Mouse (Mus musculus): ENCODE data around the gene Wfdc17.

The Wfdc17 gene

GRCm38 (mm10) chr11:83703705-83704104, at the start of gene Wfdc17:
Gene Wfdc17 (plus strand): TSS chr11:83703991.
- DNase-seq: no peak

GRCm38 (mm10) chr11:83654606-83655005, 49.2 kb upstream of the Wfdc17 start:
- DNase-seq: no peak

- no peak for DNase-seq
These were observed 46.3 kb upstream of the Wfdc17 start for GRCm38 (mm10) chr11:83657508-83657907.

DNA sequence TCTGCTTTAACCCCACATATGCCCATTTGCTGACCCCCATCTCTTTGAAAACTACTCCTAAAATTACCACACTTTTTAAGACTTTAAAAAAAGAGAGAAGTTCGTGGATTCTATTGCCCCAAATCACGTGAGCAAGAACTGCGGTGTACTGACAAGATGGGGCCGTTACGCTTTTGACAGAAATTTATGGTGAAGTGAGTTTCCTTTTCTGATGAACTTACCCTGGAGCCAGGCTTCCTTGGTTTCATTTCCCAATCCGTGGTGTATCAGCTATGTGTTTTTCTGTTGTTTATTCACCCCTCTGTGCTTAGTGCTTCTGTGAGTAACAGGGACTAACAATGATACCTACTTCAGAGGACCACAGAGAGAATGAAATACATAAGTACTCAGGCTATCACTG, 45.0 kb upstream of the Wfdc17 start:
- no peak for DNase-seq

DNA sequence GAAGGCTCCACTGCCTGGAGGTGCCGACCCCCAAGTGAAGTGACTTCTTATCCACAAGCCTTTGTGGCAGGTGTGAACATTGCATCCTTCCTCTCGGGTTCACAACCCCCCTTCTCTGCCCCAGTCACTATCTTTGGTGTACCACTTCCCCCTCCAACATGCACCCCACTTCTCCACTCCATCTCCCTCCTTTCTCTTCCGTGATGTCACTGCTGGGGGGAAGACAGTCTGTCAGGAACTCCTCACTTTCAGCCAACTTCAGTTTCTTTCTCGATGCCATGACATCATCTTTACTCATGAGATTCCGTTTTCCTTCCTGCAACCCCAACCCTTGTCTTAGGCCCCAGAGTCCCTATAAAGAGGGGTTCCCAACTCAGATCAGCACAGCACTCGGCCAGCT, 41.6 kb upstream of the Wfdc17 start, which contains the start of gene Ccl4:
Ccl4 (plus strand) TSS at position 381 of the 400 bp plus-strand sequence.
- DNase-seq: no peak

DNA sequence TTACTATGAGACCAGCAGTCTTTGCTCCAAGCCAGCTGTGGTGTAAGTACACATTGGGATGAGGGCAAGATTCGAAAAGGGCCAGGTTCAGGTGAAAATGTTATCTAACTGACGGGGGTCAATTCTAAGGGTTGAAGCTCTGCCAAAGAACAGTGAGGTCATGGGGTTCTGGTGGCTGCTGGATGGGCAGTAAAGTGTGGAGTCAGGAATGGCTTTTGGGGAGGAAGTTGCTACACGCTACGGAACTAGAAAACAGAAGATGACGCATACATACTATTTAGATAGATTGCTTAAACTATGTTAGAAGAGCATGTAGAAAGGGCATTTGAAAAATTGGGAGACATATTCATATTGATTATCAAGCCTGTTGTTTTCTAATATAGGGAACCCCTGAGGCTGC, 40.3 kb upstream of the Wfdc17 start:
- DNase-seq: no peak

DNA sequence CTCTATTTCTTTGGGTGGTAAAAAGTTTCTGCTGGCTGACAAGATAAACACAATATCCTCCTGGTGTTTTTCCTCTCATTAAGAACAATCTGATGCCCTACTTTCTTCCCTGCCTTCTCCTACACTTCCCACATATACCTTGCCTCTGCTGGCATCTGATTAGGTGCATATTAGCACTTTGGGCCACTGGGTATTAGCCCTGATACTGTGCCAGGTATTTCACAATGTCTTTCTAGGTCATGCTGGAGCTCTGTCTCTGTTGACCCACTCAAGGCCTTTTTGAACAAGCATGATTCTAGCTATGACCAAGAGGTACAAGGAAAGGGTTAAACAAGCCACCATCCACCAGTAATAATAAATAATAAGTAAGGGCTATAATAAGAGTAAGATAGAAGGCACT, 32.0 kb upstream of the Wfdc17 start:
- DNase-seq: no peak

DNA sequence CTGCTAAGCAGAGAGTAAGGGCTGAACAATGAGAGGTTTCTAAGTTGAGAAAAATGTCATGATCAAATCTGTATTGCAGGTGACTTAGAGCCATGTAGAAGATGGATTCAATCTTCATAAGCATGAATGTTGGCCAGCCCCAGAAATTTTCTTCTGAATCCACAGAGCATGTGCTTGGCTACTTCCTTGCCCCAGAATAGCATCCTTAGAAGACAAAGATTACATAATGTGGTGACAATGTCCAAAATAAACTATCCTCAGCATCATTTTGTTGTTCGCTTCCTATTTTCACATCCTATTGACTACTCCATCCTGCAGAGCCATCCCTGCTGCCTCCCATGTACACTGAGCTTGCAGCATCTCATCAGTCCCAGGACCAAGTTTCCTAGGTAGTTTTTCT, 28.1 kb upstream of the Wfdc17 start:
- no peak for DNase-seq

DNA sequence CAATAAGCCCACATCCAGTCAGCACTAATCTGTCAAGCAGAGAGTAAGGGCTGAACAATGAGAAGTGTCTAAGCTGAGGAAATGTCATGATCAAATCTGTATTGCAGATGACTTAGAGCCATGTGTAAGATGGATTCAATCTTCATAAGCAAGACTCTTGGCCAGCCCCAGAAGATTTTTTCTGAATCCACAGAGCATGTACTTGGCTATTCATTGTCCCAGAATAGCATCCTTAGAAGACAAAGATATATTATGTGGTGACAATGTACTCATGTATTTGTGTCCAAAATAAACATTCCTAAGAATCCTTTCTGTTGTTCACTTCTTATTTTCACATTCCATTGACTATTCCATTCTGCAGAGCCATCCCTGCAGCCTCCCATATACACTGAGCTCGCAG, 13.9 kb upstream of the Wfdc17 start:
- no peak for DNase-seq

- no peak for DNase-seq
These were observed 11.8 kb upstream of the Wfdc17 start for GRCm38 (mm10) chr11:83692008-83692407.

DNA sequence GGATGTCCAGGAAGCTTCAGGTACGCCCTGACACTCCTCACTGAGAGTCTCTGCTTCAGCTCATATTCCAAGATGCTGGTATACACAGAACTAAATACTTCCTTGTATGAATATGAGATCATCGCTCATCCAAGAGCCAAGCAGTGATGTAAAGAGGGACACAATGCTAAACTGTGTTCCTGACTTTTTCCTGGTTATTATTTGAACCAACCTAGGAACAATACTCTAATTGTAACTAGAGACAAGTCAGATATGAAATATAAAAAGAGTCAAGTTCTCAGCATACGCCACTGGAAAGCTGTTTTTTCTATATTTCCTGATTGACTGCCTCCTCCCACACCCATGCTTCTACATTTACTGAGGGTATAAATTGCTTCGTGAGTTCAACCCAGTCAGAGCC, 4.9 kb downstream of the Wfdc17 start, which contains the start of gene Wfdc18:
Wfdc18 (plus strand) TSS at position 301 of the 400 bp plus-strand sequence.
- no peak for DNase-seq

- no peak for DNase-seq
These were observed 5.9 kb downstream of the Wfdc17 start for GRCm38 (mm10) chr11:83709683-83710082.

DNA sequence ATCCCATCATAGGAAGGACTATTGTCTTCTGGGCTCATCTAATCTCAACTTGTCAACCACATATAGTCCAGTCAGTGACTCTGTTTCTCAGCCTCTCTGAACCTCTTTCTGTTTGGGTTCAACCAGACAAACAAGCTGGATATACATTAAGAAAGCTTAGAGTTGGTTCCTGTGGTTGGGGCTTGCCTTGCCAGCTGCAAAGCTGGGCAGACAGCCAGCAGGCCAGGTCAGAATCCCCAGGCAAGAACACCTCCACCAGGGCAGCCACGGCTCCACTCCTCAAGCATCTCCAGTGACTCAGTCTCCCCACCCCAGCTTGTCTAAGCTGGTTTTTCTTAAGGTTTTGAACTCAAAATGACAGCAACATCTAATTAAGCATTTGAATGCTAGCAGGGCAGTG, 8.9 kb downstream of the Wfdc17 start:
- no peak for DNase-seq

- no peak for DNase-seq
These were observed 10.1 kb downstream of the Wfdc17 start for GRCm38 (mm10) chr11:83713925-83714324.

DNA sequence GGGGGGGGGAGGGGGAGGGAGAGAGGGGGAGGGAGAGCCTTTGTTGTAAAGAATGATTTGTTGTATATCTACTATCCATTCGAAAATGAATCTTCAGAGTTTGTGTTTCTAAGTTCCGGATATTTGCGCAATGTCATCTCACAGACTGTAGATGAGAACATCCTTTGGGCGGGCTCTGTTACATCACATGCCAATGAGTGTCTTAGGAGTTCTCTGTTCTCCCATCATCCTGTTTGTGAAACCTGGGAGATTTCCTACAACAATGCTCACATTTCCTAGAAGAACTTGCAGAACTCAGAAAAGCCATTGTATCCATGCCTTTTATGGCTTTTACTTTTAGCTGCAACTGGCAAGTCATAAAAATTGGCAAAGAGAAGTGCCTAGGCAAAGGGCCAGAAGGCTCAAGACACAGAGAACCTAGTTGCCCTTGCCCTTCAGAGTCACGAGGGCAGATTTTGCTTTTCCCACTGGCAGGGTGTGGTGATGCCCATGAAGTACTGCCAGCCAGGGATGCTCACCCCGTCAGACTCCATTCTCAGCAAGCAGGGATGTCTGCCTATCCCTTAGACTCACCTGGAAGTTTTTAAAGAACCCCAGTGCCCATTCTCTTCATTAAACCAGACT, 13.4 kb downstream of the Wfdc17 start:
- no peak for DNase-seq

DNA sequence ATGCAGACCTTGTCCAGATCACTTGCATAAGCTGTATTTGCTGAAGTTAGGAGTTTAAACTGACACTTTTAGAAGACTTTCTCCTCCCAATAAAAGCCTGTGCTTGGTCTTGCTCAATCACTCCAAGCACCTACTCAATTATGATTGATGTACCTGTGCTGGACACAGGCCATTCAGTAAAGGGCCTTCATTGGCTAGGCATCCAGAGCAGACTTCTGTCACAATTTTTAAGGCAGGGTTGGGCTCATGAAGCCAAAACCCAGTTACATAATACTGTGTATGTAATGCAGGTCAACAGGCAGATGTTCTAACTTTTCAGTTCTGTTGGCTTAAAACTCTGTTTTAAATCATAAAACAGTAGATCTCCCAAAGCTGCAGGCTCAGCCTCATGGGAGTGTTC, 17.0 kb downstream of the Wfdc17 start:
- DNase-seq: no peak

DNA sequence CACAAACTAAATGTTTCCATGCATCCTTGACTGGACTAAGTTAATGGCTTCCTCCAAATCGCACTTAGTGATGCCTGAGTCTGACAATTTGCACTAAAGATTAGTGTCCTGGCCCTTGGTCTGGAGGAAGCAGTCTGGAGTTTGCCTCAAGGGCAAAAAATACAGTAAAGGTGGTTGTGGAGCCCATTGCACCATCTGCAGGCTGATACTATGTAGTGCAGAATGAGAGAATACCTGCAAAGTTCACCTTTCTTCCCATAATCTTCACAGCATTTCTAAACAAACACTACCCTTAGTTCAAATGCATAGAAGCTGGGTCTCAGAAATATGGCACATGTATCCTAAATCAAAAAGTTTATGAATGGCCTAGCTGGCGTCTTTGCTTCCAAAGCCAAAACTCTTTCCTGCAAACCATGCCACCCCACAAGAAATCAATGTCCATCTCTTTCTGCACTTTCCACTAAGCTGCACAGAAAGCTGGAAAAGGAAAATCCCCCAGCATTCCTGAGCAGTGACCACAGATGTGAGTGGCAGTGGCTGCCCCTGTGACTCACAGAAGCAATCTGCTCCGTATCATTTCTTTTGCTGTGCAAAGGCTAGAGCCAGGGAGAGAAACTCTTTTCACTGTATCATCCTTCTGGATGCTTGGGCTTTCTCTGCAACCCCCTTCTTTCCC, 25.1 kb downstream of the Wfdc17 start:
- DNase-seq: no peak

DNA sequence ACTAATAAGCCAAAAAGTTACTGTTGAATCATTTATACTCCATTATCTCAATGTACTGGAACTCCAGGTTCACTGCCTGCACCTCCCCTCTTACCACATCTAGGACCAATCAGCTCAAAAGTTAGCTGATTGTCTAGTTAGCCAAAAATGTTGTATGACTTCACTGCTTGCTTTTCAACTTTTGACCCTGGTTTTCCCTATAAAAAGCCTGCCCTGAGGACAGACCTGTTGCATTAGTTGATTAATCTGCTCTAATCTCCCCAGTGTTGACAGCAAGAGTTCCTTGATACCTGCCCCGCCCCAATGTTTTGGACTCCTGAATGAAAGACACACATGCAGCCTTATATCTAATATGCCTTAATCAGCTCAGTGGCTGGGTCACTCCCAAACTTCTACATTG, 27.3 kb downstream of the Wfdc17 start:
- DNase-seq: no peak

GRCm38 (mm10) chr11:83733071-83733640, 29.4 kb downstream of the Wfdc17 start:
- DNase-seq: no peak

DNA sequence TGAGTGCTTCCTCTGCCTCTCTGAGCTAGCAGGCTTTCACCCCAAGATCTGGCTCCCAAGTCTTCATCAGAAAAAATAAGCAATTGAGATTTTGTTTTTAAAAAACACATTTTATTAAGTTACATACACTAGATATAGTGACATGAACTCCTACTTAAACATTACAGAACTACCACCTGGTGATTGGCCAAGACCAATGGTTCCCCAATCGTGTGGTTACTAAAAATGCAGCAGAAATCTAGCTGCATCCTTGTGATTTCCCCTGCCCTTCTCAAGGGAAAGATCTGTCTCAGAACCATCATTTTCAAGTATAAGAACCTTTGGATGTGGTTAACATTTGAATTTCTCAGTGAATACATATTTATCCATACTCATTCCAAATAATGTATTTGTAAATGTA, 30.4 kb downstream of the Wfdc17 start:
- DNase-seq: no peak

GRCm38 (mm10) chr11:83735881-83736280, 32.1 kb downstream of the Wfdc17 start:
- no peak for DNase-seq

DNA sequence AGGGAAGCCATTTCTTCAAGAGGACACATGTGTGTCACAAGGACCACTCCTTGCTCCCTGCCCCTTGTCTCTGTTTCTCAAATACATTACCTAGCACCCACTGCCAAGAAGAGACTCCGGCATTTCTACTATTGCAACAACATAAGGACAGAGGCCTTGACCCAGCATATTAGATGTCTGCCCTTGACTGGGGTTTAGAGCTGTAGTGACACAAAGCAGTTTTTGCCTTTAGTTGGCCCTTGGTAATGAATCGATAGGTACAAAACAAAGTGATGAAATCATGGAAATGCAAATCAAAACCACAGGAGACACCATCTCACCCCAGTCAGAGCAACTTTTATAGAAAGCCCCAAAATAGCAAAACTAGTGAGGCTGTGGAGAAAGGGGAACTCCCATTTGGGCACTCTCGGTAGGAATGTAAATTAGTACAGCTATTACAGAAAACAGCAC, 33.3 kb downstream of the Wfdc17 start:
- no peak for DNase-seq

DNA sequence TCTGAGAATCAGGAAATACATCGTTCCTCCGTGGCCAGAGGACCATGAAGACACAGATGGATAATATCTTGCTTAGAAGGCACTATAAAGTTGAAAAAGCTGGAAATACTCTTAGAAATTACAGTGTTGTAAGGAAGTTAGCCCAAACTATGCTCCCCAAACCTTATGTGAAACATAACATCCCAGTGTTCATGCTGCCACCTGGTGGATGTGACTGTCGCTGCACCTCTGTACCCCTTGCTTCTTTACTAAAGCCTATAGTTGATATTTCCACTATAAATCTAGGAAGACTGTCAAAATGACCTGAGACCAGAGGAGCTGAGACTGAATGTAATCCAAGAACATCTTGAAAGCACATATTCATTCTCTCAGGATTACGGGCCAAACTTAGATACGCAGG, 35.5 kb downstream of the Wfdc17 start:
- peak; percentile 89 for DNase-seq

DNA sequence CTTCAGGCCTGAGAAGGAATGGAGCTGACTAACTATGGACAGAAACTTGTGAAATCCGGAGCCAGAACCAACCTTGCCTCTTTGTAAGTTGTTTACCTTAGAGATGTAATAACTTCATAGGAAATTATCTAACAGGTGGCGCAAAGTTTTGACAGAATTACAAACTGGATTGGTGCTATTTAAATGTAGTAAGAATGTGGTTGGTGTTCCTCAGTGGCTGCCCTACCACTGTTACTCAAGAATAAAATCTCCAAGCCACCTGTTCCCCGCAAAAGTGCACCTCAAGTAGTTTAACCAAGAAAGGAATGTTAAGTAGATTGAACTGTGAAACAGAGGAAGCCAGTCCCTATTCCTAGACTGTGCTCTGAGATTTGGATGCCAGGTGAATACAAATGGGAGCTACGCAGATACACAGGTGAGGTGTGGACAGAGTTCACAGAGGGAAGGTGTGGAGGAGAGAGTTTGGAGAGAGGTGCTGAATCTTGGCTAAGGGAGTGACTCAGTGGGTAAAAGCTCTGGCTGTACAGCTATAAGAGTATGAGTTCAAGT, 36.7 kb downstream of the Wfdc17 start:
- no peak for DNase-seq

All from kidney, postnatal 10 days (tissue).